Mouse (Mus musculus) left cerebral cortex, adult 9 months (tissue): Measurements from ENCODE around the gene Zfp61.
"Not testable (repeated sequence)": the region's sequence is repeated elsewhere in the genome, so short reads cannot be mapped to it uniquely, and the experiment has no call there.

Experiments used
- DNase-seq, 2 experiments: peaks; one replicate each; pipeline ENCODE4 v3.0.0; 2022; ENCODE audit warnings: low spot score in 2 of 2

The Zfp61 gene

DNA sequence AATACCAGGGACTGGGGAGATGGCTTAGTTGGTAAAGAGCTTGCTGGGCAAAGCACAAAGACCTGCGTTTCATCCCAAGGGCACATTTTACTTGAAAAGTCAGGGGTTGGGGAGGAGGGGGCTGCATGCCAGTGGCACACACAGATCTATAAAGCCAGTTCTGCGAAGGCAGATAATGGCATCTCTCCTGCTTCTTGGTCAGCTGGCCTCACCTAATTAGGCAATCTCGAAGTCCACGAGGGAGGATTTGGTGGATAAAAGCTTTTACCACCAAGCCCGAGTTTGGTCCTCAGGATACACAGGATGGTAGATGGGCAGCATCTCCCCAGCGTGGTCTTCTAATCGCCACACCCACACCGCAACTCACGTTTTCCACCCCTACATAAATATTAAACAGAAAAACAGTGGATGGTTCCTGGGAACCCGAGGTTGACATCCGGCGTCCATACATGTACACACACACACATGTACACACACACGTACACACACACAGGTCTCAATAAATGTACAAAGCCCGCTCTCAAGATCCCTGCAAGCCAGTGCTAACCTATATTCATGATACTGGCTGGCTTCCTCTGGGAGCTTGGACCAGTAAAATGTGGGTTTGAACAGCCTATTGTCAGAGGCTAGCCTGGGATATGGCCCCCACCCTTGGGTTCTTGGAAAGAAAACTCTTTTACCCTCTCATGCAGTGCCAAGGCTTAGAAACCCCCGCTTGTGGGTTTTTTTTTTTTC, 3.5 kb downstream of the Zfp61 start:
- DNase-seq = no peak

DNA sequence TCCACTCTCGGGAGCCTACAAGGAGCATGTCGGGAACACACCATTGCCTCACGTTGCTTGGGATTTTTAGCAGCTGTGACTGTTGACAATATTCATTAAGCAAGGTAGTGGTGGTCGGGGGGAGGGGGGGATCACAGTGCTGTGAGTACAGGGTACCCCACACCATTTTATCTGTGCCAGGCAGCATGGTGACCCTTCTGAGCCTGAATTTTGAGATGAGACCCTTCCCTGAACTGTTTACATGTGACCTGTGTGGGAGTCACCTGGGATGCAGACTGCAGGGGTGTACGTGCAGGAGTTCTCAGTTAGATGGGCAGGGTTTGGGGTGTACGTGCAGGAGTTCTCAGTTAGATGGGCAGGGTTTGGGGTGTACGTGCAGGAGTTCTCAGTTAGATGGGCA, 4.6 kb downstream of the Zfp61 start:
- no peak for DNase-seq

DNA sequence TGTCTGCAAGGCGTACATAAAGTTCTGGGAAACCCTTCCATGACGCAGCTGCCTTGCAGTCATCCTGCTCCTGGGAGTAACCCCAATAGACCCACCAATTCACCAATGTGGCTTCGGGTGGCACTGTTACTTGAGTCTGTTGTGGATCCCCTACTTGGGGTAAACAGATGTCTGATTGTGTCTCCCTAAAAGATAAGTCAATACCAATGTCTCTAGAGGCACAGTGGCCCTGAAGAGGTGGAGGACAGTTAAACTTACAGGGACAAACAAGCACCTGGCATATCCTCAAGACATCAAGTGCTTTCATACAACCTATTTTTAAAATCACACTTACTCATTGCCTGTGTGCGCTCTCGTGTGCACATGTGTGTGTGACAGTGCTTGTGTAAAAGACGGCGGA, 5.7 kb downstream of the Zfp61 start:
- DNase-seq = no peak

DNA sequence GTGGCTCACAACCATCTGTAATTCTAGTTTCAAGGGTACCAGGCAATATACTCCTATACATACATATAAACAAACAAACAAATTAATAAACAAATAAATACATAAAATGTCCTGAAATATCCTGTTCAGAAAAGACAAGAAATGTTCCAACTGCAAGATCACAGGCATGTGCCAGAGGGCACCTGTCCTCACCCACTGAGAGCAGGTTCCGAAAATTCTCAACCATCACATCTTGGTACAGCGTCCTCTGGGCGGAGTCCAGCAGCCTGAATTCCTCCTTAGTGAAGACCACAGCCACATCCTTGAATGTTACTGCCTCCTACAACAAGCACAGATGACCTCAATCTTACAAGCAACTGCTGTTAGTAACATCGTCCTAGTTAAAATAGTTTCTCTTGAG, 6.3 kb downstream of the Zfp61 start:
- no peak for DNase-seq

DNA sequence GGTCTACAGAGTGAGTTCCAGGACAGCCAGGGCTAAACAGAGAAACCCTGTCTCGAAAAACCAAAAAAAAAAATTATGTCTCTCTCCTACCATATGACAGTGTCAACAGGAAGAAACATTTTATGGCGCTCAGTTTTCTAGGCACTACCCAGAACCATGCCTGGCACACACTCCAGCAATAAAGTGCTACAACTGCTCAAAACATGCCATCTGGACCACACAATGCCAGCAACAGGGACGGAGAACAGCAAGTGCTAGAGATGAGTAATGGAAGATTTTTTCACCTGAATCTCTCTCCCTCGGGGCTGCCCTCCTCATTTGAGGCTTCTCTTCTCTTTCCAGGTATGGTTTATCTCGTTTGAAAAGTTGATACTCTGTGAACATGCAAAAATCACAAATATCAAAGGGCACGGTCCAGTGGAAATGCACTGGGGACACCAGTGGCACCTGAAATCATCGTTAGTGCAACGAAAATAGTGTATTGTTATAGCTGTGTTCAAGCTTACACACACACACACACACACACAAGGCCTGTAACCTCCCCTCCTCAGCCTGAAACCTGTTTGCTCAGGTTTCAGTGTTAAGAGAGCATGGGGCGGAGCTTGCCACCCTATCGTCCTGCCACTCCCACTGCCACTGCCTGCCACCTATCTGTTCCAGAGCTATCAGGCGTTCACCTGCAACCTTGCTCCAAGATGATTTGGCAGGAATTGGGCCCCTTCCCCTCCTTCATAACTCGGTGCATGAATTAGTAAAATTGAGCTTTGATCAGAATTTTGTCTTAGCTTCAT, 7.8 kb downstream of the Zfp61 start:
- no peak for DNase-seq

DNA sequence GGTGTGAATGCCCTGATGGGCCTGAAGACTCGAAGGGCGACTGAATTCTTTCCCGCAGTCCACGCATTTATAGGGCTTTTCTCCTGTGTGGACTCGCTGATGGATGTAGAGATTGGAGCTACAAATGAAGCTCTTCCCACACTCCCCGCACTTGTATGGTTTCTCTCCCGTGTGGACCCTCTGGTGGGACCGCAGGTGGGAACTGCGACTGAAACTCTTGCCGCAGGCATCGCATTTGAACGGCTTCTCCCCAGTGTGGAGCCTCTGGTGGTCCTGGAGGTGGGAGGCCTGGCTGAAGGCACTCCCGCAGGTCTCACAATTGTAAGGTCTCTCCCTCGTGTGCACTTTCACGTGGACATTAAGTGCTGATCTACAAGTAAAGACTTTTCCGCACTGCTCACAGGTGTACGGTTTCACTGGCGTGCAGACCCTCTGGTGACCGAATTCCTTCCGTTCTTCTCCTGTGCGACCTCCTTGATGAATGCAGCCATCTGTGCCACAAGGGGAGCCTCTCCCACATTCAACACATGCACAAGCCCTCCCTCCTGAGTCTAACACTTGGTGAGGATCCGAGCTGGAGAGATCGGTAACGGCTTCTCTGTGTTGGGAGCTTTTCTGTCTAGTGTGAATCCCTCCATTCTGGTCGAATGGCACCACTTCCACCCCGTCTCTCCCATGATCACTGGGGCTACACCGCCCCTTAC, 9.5 kb downstream of the Zfp61 start:
- no peak for DNase-seq

DNA sequence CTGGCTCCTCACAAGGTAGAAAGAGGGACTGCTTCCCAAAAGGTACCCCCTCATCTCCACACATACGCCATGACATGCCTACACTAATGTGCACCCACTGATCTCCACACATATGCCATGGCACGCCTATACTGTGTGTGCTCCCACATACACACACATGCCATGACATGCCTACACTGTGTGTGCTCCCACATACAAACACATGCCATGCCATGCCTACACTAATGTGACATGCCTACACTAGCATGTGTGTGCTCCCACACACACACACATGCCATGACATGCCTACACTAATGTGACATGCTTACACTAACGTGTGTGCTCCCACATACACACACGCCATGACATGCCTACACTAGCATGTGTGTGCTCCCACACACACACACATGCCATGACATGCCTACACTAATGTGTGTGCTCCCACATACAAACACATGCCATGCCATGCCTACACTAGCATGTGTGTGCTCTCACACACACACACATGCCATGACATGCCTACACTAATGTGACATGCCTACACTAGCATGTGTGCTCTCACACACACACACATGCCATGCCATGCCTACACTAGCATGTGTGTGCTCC, 10.8 kb downstream of the Zfp61 start:
- no peak for DNase-seq

DNA sequence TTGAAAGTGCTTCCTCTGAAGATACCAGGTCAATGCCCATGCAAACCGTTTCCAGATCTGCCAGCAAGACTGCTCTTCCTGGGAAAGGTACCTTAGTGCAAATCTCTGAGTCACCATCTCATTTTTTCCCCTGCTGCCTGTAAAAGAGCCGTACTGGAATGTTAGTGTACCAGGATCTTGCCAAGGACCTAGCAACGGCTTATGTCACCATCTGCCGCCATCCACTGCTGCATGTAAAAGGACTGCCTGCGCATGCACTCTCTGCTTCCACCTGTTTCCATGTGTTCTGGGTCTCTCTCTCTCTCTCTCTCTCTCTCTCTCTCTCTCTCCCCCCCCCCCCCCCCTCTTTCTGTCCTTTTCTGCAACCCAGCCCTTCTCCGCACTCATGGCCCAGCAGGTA, 12.5 kb downstream of the Zfp61 start:
- DNase-seq = no peak

DNA sequence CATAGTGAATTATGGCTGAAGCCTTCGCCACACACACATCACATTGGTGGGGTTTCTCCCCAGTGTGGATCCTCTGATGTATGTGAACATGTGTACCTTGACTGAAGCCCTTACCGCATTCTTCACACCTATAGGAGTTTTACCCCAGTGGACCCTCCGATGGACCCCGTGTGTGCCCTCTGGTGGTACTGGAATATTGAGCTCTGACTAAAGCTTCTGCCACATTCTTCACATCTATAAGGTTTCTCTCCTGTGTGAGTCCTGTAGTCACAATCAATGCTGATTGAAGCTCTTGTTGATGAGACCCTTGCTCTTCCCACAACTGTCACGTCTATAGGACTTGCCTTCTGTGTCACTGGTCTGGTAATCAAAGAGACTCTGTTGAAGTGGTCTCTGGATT, 13.4 kb downstream of the Zfp61 start:
- DNase-seq = no peak

DNA sequence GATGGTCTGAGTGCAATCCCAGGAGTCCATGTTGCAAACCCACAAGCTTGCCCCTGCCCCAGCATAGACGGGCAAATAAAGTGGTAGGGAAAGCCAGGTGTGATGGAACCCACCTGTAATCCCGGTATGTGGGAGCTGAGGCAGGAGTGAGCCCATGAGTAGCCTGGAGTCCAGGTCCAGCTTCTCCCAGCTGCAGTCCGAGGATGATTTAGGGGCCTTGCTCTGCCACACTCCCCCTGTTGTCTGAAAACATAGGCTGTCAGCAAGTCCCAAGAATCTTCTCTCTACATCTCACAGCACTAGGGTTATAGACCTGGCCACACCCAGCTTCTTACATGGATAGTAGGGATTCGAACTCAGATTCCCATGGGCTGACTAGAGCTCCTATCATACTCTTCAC, 14.1 kb downstream of the Zfp61 start:
- DNase-seq = no peak

DNA sequence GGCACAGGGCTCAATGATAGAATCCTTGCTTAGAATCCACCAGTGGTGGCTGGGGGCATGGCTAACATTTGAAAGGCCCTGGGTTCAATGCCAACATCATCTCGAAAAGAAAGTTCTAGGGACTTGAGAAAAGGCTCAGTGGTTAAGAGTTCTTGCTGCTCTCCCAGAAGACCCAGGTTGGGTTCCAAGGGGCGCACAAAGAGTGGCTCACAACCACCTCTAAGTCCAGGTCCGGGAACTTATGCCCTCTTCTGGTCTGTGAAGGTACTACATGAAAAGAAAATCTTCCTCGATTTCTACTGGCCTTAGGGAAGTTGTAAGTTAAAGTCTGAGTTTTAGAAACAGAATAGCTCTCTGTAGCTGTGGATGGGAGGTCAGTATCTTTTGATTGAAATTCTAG, 14.9 kb downstream of the Zfp61 start:
- DNase-seq = no peak

DNA sequence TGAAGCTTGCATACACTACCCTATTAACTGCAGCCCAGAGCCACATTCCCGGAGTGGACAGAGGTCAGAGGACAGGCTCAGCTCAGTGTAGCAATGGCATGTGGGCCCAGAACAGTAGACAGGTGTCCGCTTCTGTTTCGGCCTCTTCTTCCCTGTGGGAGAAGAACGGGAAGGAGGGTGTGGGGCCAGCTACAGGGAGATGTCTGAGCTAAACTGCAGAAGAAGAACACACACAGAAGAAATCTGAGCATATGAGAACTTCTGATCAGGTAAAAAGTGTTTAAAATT, 20.2 kb downstream of the Zfp61 start:
- DNase-seq = no peak

DNA sequence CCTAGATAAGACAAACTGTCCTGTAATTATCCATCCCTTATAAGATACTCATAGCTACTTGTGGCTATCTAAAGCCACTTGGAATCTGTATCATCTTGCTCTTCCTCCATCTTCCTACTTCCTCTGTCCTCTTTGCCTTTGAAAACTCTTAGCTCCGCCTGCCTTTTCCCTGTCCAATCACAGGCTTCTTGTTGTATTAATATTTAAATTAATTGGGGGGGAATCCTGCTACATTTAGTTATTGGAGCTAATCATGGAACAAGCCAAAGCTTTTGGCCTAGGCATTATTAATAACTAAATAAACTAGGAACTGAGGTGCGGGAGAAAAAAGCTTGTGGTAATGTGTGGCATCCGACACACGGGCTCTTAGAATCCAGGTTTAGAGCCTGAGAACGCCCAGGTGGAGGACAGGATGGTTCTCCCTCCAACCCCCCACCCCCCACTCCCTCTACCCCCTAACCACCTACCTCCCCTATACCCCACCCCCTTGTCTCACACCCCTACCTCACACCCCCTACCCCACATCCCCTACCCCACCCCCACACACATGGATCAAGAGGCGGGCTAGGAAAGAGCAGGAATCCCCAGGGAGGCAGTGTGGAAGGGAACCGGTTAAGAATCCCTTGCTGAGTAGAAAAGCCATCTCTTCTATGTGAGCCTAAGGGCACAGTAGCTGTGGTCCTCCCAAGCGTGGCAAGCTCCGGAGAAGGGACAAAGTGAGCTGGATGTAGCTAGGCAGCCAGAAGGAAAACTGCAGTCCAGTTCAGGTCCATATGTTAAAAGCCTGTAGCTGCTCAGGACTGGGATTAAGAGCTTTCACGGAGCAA, 20.8 kb downstream of the Zfp61 start:
- no peak for DNase-seq

DNA sequence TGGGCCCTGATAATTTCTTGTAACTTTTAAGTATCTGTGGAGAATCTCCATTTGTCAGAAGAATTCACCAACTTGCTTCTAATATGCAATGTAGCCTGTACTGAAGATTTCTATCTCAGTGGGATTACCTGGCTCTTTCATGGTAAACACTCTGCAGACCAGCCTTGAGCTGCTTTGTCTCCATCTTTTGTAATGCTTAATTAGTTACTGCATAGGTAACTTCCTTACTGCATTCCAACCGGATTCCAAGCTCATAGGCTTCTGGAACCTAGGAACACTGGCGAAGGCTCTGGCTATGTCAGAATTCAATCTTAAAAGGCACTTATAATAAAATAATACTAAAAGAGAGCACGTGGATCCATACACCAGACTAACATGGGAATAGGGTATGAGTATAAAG, 22.3 kb downstream of the Zfp61 start:
- DNase-seq = not testable (repeated sequence)

DNA sequence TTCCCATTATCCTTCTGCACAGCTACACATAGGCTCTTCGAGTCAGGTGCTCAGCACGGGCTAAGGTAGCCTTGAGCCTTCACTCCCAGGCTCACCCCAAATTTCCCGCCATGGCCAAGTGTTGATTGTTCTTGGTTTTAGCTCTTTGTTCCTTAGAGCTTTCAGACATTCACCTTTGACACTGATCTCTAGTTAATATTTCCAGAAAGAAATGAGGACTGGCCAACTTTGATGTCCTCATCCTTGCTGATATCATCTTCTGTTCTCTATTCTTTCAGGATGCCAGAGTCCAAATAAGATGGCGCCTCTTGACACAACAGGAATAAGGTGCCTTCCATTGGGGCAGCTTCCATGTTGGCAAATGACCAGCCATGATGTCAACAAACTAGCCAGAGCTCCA, 26.6 kb downstream of the Zfp61 start:
- DNase-seq = no peak

DNA sequence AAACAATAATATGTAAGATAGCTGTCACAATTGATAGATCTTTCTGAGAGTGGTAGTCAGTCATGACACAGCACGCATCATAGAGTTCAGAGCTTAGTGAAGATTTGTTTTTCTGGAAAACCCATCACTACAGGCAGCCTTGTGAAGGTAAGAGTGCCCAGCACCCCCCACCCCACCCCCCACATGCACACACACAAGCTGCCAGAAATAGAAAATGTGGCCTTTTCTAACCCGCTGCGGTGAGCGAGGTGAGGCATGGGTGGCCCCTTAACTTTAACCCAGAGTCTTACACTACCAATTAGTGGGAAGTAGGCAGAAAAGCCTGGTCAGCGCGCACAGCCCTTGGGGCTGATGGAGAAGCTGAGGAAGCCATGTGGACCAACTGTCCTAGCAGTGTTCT, 29.8 kb downstream of the Zfp61 start:
- no peak for DNase-seq

DNA sequence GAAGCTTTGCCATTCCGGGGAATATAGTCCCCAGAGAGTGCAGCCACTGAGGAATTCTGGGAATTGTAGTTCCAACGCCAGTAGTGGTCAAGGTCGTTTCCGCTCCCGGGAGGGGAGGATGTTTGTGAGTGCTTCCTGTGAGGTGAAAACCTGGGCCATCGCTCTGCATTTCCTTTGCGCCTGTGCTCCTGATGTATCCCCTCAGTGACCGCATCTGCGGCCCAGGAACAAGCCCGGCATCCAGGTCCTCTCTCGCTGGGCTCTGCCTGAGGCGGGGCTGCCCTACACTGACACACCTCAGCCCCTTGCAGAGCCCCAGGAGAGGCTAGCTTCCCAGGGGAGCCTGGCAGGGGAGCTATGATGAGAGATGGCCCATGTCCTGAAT, 30.8 kb downstream of the Zfp61 start, which contains the start of gene Zfp93:
Gene Zfp93 (plus strand): TSS at position 133 of the 385 bp plus-strand sequence.
- DNase-seq = peak; percentile 58 to 86

DNA sequence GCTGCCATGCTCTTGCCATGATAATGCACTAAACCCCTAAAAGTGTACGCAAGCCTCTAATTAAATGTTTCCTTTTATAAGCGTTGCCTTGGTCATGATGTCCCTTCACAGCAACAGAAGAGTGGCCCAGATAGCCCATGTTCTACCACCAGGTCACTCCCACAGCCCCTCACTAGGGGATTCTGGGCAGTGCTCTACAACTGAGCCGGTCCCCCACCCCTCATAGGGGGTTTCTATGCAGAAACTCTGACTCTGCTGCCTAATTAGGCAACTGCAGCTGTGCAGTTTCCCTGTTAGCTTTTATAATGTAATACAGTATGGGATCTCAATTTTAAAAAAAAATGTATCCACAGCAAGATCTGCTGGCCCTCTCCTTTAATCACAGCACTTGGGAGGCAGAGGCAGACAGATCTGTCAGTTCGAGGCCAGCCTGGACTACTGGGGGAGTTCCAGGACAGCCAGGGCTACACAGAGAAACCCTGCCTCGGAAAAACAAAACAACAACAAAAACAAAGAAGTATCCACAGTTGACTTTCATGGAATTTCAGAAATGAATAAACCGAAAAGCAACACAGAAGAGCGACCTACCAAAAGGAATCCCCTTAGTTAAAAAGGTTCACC, 31.3 kb downstream of the Zfp61 start:
- no peak for DNase-seq

DNA sequence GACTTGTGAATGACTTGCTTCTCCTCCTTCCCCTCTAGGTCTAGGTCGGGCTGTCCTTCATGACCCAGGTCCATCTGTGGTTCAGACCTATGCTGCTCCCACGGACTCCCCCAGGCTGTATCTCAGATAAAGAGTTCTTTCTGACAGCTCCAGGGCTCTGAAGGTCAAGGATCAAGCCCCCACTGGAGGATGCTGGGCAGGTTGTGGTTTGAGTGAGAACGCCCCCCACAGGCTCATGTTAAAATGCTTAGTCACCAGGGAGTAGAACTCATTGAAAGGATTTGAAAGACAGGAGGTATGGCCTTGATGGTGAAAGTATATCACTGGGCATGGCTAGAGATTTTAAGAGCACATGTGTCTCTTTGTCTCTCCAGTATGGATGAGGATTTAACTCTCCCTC, 31.8 kb downstream of the Zfp61 start:
- DNase-seq = no peak

DNA sequence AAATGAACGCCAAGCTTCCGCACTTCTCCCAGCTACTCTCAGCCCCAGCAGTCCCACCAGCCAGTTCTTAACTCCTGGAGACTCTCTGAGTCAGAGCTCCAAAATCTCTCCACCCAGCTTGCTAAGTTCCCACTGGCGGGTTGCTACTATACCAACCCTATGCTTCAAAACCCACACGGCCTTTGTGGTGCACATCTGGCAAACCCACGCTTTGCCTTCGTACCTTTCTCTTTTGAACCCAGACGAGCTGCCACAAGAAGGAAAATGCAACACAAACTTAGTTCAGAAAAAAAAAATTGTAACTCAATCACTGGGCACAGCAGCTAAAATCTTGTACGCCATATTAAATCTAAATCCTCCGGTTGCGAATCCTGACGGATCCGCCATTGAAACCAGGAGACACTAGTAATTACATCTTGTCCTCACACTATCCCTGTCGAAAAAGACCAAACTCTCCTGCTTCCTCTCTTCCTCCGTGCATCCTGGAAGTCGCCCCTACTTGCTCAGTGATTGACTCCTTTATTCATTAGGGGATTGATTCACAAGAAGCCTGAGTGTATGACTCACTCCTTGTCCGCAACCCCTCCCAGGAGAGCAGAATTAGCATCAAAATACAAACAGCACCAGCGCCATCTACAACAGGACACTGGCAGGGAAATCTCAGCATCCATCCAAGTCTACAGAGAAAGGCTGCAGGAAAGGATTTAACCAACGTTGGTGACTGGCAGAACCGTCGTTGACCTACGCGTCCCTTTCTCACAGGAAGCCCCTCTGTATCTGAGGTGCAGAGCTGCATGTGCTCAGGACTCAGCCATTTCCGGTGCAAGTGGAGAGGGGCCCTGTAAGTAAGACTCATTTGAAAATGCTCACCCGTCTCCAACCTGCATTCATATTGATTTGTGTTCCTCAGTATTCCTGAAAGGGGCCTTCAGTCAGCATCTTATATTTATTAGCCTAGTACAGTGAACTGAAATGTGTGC, 32.6 kb downstream of the Zfp61 start:
- no peak for DNase-seq
